Mouse (Mus musculus): ENCODE data around the gene Iqca. TPM values are rescaled to one million over a fixed set of nuclear protein-coding genes. Genes with fewer than 3 reads are reported as not detected.

Gene Iqca
- polyA plus RNA-seq, 1 experiment: 0.52 TPM

GRCm38 (mm10) chr1:90009188-90009587, 144.0 kb downstream of the Iqca start:
- TF ChIP-seq CTCF (IDR thresholded peaks at IDR 0.05; ENCODE audit: borderline replicate concordance, extremely low read depth, insufficient read depth, insufficient read length): no peak
- TF ChIP-seq POLR2A (IDR thresholded peaks at IDR 0.05; ENCODE audit: borderline replicate concordance, extremely low read depth, insufficient read depth, insufficient read length, poor library complexity, severe bottlenecking): no peak
- peak; percentile 75 for DNase-seq (ENCODE audit: low read depth)

- DNase-seq (ENCODE audit: low read depth): peak; percentile 65
- TF ChIP-seq POLR2A (IDR thresholded peaks at IDR 0.05; ENCODE audit: borderline replicate concordance, extremely low read depth, insufficient read depth, insufficient read length, poor library complexity, severe bottlenecking) (no peak), CTCF (IDR thresholded peaks at IDR 0.05; ENCODE audit: borderline replicate concordance, extremely low read depth, insufficient read depth, insufficient read length) (no peak)
Observed at GRCm38 (mm10) chr1:90006666-90007065, 146.5 kb downstream of the Iqca start.

- TF ChIP-seq CTCF (IDR thresholded peaks at IDR 0.05; ENCODE audit: borderline replicate concordance, extremely low read depth, insufficient read depth, insufficient read length) (no peak), POLR2A (IDR thresholded peaks at IDR 0.05; ENCODE audit: borderline replicate concordance, extremely low read depth, insufficient read depth, insufficient read length, poor library complexity, severe bottlenecking) (no peak)
- DNase-seq (ENCODE audit: low read depth): no peak
Observed at GRCm38 (mm10) chr1:90000981-90001380, 152.2 kb downstream of the Iqca start.

- TF ChIP-seq CTCF (IDR thresholded peaks at IDR 0.05; ENCODE audit: borderline replicate concordance, extremely low read depth, insufficient read depth, insufficient read length) (no peak), POLR2A (IDR thresholded peaks at IDR 0.05; ENCODE audit: borderline replicate concordance, extremely low read depth, insufficient read depth, insufficient read length, poor library complexity, severe bottlenecking) (no peak)
- no peak for DNase-seq (ENCODE audit: low read depth)
Observed at GRCm38 (mm10) chr1:89999858-90000257, 153.3 kb downstream of the Iqca start.

- no peak for TF ChIP-seq CTCF (IDR thresholded peaks at IDR 0.05; ENCODE audit: borderline replicate concordance, extremely low read depth, insufficient read depth, insufficient read length)
- no peak for TF ChIP-seq POLR2A (IDR thresholded peaks at IDR 0.05; ENCODE audit: borderline replicate concordance, extremely low read depth, insufficient read depth, insufficient read length, poor library complexity, severe bottlenecking)
- no peak for DNase-seq (ENCODE audit: low read depth)
Observed at GRCm38 (mm10) chr1:89998696-89999095, 154.5 kb downstream of the Iqca start.

GRCm38 (mm10) chr1:89998076-89998475, 155.1 kb downstream of the Iqca start:
- DNase-seq (ENCODE audit: low read depth): peak; percentile 16
- TF ChIP-seq POLR2A (IDR thresholded peaks at IDR 0.05; ENCODE audit: borderline replicate concordance, extremely low read depth, insufficient read depth, insufficient read length, poor library complexity, severe bottlenecking): no peak
- no peak for TF ChIP-seq CTCF (IDR thresholded peaks at IDR 0.05; ENCODE audit: borderline replicate concordance, extremely low read depth, insufficient read depth, insufficient read length)

GRCm38 (mm10) chr1:89992256-89992655, 160.9 kb downstream of the Iqca start:
- DNase-seq (ENCODE audit: low read depth): peak; percentile 20
- TF ChIP-seq CTCF (IDR thresholded peaks at IDR 0.05; ENCODE audit: borderline replicate concordance, extremely low read depth, insufficient read depth, insufficient read length) (no peak), POLR2A (IDR thresholded peaks at IDR 0.05; ENCODE audit: borderline replicate concordance, extremely low read depth, insufficient read depth, insufficient read length, poor library complexity, severe bottlenecking) (no peak)

Other genes with a start within 250 kb of the Iqca start
- 30.3 and 38.2 TPM in 2 replicates for gene Gbx2, start 222.2 kb downstream of the Iqca start, polyA plus RNA-seq (2012; rRNA removed)
- 0.25 and 0.59 TPM in 2 replicates for gene Asb18, start 138.7 kb downstream of the Iqca start, polyA plus RNA-seq (2012; rRNA removed)
- gene Ackr3, start 50.6 kb upstream of the Iqca start, polyA plus RNA-seq (2012; rRNA removed): 37.6 and 76.2 TPM in 2 replicates

Measured in brain, embryonic 14.5 days (tissue).